Mouse (Mus musculus) CH12.LX (cell line): ENCODE measurements around the gene Arhgef19. TPM values are rescaled to one million over a fixed set of nuclear protein-coding genes. Genes with fewer than 3 reads are reported as not detected.

Source experiments
- DNase-seq: peaks from one replicate; pipeline ENCODE4 v3.0.0-alpha.2; 2013; ENCODE audit errors: extremely low read depth
- H3K27ac ChIP-seq: 2 replicates; pipeline ENCODE4 v1.5.1; 2012; ENCODE audit warnings: low read depth, mild to moderate bottlenecking, control low read depth, moderate library complexity; ENCODE audit not compliant: insufficient read depth
- H3K27me3 ChIP-seq: replicated peaks from 2 replicates; pipeline ENCODE3; 2012; ENCODE audit warnings: inconsistent platforms
- H3K36me3 ChIP-seq, 2 experiments: replicated peaks in 1 of 2; 2 replicates each; pipeline versions ENCODE3 to v1.6.1; 2012; ENCODE audit warnings: inconsistent platforms in 1 of 2, low read length in 1 of 2, mild to moderate bottlenecking in 1 of 2, mixed read lengths in 1 of 2, moderate library complexity in 1 of 2; ENCODE audit not compliant: control insufficient read depth in 1 of 2, insufficient read depth in 1 of 2
- H3K4me1 ChIP-seq, 2 experiments: 2 replicates each; pipeline ENCODE4 v1.6.1; 2012; ENCODE audit warnings: inconsistent platforms in 1 of 2, moderate library complexity in 1 of 2; ENCODE audit not compliant: insufficient read depth in 2 of 2, control insufficient read depth in 1 of 2
- H3K4me2 ChIP-seq: 2 replicates; pipeline ENCODE4 v1.6.1; 2012; ENCODE audit warnings: low read depth, mild to moderate bottlenecking, control low read depth; ENCODE audit not compliant: poor library complexity, insufficient read depth, severe bottlenecking
- H3K4me3 ChIP-seq, 3 experiments: fragments of 150-350 bp in 1 of 3; sonication (generic) in 1 of 3; replicated peaks in 1 of 3; 2 replicates each; pipeline versions ENCODE3 to v1.5.1; 2011 to 2012; ENCODE audit warnings: low read depth in 2 of 3, low read length in 2 of 3, mild to moderate bottlenecking in 2 of 3, moderate library complexity in 2 of 3, control low read depth in 1 of 3, improper control_type of control experiment in 1 of 3, inconsistent platforms in 1 of 3, mixed read lengths in 1 of 3; ENCODE audit not compliant: poor library complexity in 1 of 3
- H3K79me2 ChIP-seq: replicated peaks from 2 replicates; pipeline ENCODE4 v1.6.1; 2012; ENCODE audit warnings: mild to moderate bottlenecking, moderate library complexity; ENCODE audit not compliant: control insufficient read depth, poor library complexity, insufficient read depth, severe bottlenecking; ENCODE audit errors: extremely low read depth
- H3K9ac ChIP-seq: 2 replicates; pipeline ENCODE4 v1.6.1; 2012; ENCODE audit warnings: low read depth, mild to moderate bottlenecking, control low read depth, moderate library complexity; ENCODE audit not compliant: insufficient read depth
- H3K9me3 ChIP-seq: replicated peaks from 2 replicates; pipeline ENCODE3; 2012; ENCODE audit warnings: low read length, inconsistent platforms, mixed read lengths
- BHLHE40 ChIP-seq: IDR thresholded peaks from 2 replicates; pipeline ENCODE4 v1.6.1; 2011; ENCODE audit warnings: mild to moderate bottlenecking, low read depth, low read length, improper control_type of control experiment
- ELF1 ChIP-seq: IDR thresholded peaks from 2 replicates; pipeline ENCODE4 v1.6.1; 2014; ENCODE audit warnings: low read depth, mild to moderate bottlenecking, inconsistent platforms, low read length, improper control_type of control experiment
- JUN ChIP-seq: IDR thresholded peaks from 2 replicates; pipeline ENCODE4 v1.6.1; 2011; ENCODE audit warnings: low read depth, mild to moderate bottlenecking, low read length, improper control_type of control experiment, moderate library complexity; ENCODE audit not compliant: insufficient read depth
- MAX ChIP-seq: IDR thresholded peaks from 2 replicates; pipeline ENCODE4 v1.6.1; 2011; ENCODE audit warnings: low read length, improper control_type of control experiment
- MAZ ChIP-seq: IDR thresholded peaks from 2 replicates; pipeline ENCODE4 v1.6.1; 2012; ENCODE audit warnings: low read depth, mild to moderate bottlenecking, inconsistent platforms, low read length, improper control_type of control experiment, moderate library complexity
- NELFE ChIP-seq: IDR thresholded peaks from 2 replicates; pipeline ENCODE4 v1.6.1; 2011; ENCODE audit warnings: low read depth, low read length, improper control_type of control experiment
- POLR2A ChIP-seq: IDR thresholded peaks from 2 replicates; pipeline ENCODE4 v1.6.1; 2011; ENCODE audit warnings: low read depth, mild to moderate bottlenecking, improper control_type of control experiment, low read length
- TCF12 ChIP-seq: IDR thresholded peaks from 2 replicates; pipeline ENCODE4 v1.6.1; 2014; ENCODE audit warnings: low read depth, mild to moderate bottlenecking, inconsistent platforms, low read length, improper control_type of control experiment
- USF1 ChIP-seq: IDR thresholded peaks from 2 replicates; pipeline ENCODE4 v1.6.1; 2014; ENCODE audit warnings: low read depth, mild to moderate bottlenecking, inconsistent platforms, low read length, improper control_type of control experiment
- USF2 ChIP-seq: conservative IDR thresholded peaks from 2 replicates; pipeline ENCODE4 v1.6.1; 2011; ENCODE audit warnings: low read depth, low read length, improper control_type of control experiment
- ZNF384 ChIP-seq: IDR thresholded peaks from 2 replicates; pipeline ENCODE4 v1.6.1; 2012; ENCODE audit warnings: low read depth, low read length, improper control_type of control experiment, inconsistent platforms
- dilution Hi-C: fragments of 300-500 bp; cut with MboI; formaldehyde crosslinking; loops from 2 replicates; pipeline ENCODE4 v1.14.3; 2020; ENCODE audit warnings: low sequenced_read_pairs; ENCODE audit not compliant: extremely low pct_unique_long_range_greater_than_20kb, extremely low pct_ligation_motif_present
- in situ Hi-C: fragments of 300-500 bp; cut with MboI; formaldehyde crosslinking; loops from 3 replicates; pipeline ENCODE4 v1.14.3; 2019; ENCODE audit warnings: low sequenced_read_pairs, low pct_ligation_motif_present, low pct_unique_long_range_greater_than_20kb, mixed read lengths
- polyA plus RNA-seq: library from polyadenylated mRNA; unstranded; fragments of >175 nt; gene quantifications from 2 replicates; pipeline ENCODE4 v1.2.1, GENCODE M21; 2012; ENCODE audit warnings: low read depth; ENCODE audit not compliant: insufficient read length
- total RNA-seq, 2 experiments: library from RNA; depleted of rRNA; stranded (reverse); fragments of 300-350 nt in 1 of 2; fragments of >200 nt in 1 of 2; gene quantifications; 2 replicates each; pipeline ENCODE4 v1.2.3; 2012 to 2014

Gene Arhgef19
- total and polyA plus RNA-seq, 3 experiments: 0.19 to 0.21 TPM; not detected in 1

- Histone ChIP-seq H3K9ac (no peak overlapping the region), H3K4me2 (no peak overlapping the region), H3K4me3 (no peak overlapping the region), H3K36me3 (no peaks in the 10 kb centered on the region), H3K4me1 (no peaks in the 10 kb centered on the region; a peak in 1 of 4 replicates), H3K9me3 (peaks cover 29% of the 10 kb centered on the region), H3K27ac (no peak overlapping the region), H3K27me3 (peaks cover 61% of the 10 kb centered on the region), H3K79me2 (no peaks in the 10 kb centered on the region)
- 0 out of 2 replicates have a peak, but pooled peaks have one; percentile 6 for TF ChIP-seq BHLHE40
- no peak for TF ChIP-seq MAX
- dilution Hi-C loops: no loop called here
- in situ Hi-C loops: no loop called here
- DNase-seq: no peak
Measured at GRCm38 (mm10) chr4:141259413-141259812, 20.1 kb downstream of the Arhgef19 start.

DNA sequence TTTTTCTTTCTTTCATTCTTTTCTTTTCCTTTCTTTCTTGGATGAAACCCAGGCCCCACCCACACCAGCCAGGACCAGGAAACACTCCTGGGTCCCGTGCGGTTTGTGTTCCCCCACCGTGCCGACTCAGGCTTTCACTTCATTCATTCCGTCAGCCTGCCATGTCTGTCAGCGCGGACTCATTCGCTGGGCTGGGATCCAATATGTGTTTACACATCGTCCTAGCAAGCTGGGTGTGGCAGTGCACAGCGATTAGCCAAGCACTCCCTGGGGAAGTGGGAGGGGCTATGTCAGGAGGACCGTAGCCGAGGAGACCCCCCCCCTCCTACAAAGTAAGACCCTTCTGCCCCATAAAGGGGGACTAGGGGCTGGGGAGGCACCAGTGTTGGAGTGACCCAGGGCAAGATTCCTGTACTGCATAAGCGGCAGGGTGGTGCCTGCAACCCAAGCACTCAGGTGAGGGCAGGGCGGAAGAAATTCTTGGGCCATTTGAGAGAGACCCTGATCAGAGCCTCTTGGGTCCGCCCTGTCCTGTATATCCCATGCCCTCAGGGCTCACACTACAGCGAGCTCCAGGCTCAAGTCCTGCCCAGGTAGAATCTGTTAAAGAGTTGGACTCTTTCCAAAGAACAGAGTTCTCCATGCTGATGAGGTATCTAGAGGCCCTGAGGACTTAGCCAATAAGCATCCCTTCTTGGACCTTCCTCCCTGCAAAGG, 20.9 kb downstream of the Arhgef19 start:
- H3K27me3 ChIP-seq: peaks cover 54% of the 10 kb centered on the region
- TF ChIP-seq TCF12: no peak
- TF ChIP-seq MAZ: no peak
- TF ChIP-seq JUN: no peak
- TF ChIP-seq ZNF384: no peak
- no peak for TF ChIP-seq NELFE
- no peak for TF ChIP-seq USF1
- in situ Hi-C loops: no loop called here
- H3K9me3 ChIP-seq: peaks cover 29% of the 10 kb centered on the region
- dilution Hi-C loops: no loop called here
- H3K27ac ChIP-seq: no peak overlapping the region
- no peaks in the 10 kb centered on the region for H3K79me2 ChIP-seq
- H3K4me3 ChIP-seq: no peak overlapping the region
- DNase-seq: no peak
- no peak overlapping the region for H3K9ac ChIP-seq
- H3K4me2 ChIP-seq: no peak overlapping the region
- H3K4me1 ChIP-seq: no peaks in the 10 kb centered on the region; a peak in 1 of 4 replicates
- no peaks in the 10 kb centered on the region for H3K36me3 ChIP-seq

DNA sequence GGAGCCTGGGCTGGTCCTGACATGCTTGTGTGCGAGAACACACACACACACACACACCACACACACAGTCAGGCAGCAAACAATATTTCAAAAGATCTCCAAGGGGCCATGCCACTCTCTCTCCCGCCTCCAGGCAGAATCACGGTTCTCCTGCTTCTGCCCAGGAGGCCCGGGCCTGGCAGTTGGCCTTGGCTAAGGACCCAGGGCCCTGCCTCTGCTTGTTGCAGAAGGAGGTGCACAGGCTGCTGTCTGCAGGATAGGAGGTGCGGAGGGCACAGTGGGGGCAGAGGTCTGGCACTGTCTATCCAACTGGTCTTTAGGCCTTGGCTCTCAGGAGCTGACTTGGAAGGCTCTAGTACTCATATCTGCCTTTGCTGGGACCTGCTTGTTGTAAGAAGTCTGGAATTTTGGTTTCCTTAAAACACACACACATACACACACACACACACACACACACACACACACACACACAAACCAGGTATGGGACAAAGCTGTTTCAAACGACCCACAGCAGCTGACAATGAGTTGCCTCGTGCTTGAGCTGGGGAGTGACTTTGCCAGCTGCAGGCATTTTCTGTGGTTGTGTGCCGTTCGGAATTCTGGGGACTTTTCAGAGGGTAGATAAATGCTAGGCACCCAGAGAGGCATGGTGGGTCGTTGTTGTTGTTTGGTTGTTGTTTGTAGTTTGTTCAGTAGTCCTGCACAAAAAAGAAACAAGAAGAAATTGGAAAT, 23.8 kb downstream of the Arhgef19 start:
- Histone ChIP-seq H3K27me3 (peaks cover 43% of the 10 kb centered on the region), H3K4me2 (no peak overlapping the region), H3K27ac (no peak overlapping the region), H3K4me1 (no peaks in the 10 kb centered on the region), H3K9ac (no peak overlapping the region), H3K79me2 (no peaks in the 10 kb centered on the region), H3K9me3 (peaks cover 29% of the 10 kb centered on the region), H3K36me3 (no peaks in the 10 kb centered on the region), H3K4me3 (no peak overlapping the region)
- dilution Hi-C loops (no loop called here), in situ Hi-C loops (no loop called here)
- no peak for DNase-seq
- no peak for TF ChIP-seq POLR2A
- TF ChIP-seq ELF1: no peak
- no peak for TF ChIP-seq USF2
